Mouse (Mus musculus) intestine, embryonic 16.5 days (tissue): ENCODE data around the gene Hmgb1. TPM values are rescaled to one million over a fixed set of nuclear protein-coding genes. Genes with fewer than 3 reads are reported as not detected.
A peak's percentile ranks its signal among the peaks of the same experiment; 100 is the strongest.
"Not testable (repeated sequence)": the region's sequence is repeated elsewhere in the genome, so short reads cannot be mapped to it uniquely, and the experiment has no call there.

ENCODE experiments used
- ATAC-seq: fragments of 200-750 bp; cut with Nextera tagmentation; 2 replicates; pipeline ENCODE4 v1.8.0; 2017; ENCODE audit warnings: moderate TSS enrichment, moderate library complexity
- H3K27ac ChIP-seq: fragments of 300-500 bp; sonication (generic); 2 replicates; pipeline ENCODE4 v1.5.1; 2014; ENCODE audit warnings: mild to moderate bottlenecking, low read length
- H3K27me3 ChIP-seq: fragments of 300-500 bp; sonication (generic); replicated peaks from 2 replicates; pipeline ENCODE4 v1.6.1; 2014; ENCODE audit warnings: low read length, control low read depth, mixed read lengths; ENCODE audit not compliant: control insufficient read depth, insufficient read depth
- H3K36me3 ChIP-seq: fragments of 300-500 bp; sonication (generic); 2 replicates; pipeline ENCODE4 v1.6.1; 2014; ENCODE audit warnings: low read length, control low read depth; ENCODE audit not compliant: control insufficient read depth, insufficient read depth
- H3K4me1 ChIP-seq: fragments of 300-500 bp; sonication (generic); 2 replicates; pipeline ENCODE4 v1.6.1; 2014; ENCODE audit warnings: low read length, control low read depth, mixed read lengths; ENCODE audit not compliant: control insufficient read depth, insufficient read depth
- H3K4me2 ChIP-seq: fragments of 300-500 bp; sonication (generic); 2 replicates; pipeline ENCODE4 v1.6.1; 2014; ENCODE audit warnings: low read depth, low read length, control low read depth
- H3K4me3 ChIP-seq: fragments of 300-500 bp; sonication (generic); 2 replicates; pipeline ENCODE4 v1.5.1; 2014; ENCODE audit warnings: mild to moderate bottlenecking, low read length
- H3K9ac ChIP-seq: fragments of 300-500 bp; sonication (generic); 2 replicates; pipeline ENCODE4 v1.6.1; 2014; ENCODE audit warnings: low read depth, low read length
- H3K9me3 ChIP-seq: fragments of 300-500 bp; sonication (generic); 2 replicates; pipeline ENCODE4 v1.6.1; 2016; ENCODE audit warnings: low read length, control low read depth; ENCODE audit not compliant: control insufficient read depth
- WGBS: fragments of 180-500 bp; shearing (Covaris S2); extraction: QIAGEN DNeasy Blood & Tissue Kit; methylation state at CpG from one replicate; pipeline ENCODE4 v1.1.7; 2014; 5-methylcytosine and 5-hydroxymethylcytosine counted together
- polyA plus RNA-seq: library from polyadenylated mRNA; unstranded; fragments of >200 nt; fragmentation: Nextera tagmentation; extraction: Ambion mirVana; gene quantifications from 2 replicates; pipeline ENCODE4 v1.2.1, GENCODE M21; 2015

Hmgb1 gene
- polyA plus RNA-seq, 1 experiment from 2014 or later, result 921 TPM

GRCm38 (mm10) chr5:149143766-149144375 is 40.4 kb downstream of the Hmgb1 start:
- no peaks in the 10 kb centered on the region for H3K27me3 ChIP-seq
- H3K9me3 ChIP-seq, result no peaks in the 10 kb centered on the region
- 0 out of 2 replicates have a peak, but pooled peaks cover 3% of the 10 kb centered on the region for H3K4me1 ChIP-seq
- H3K27ac ChIP-seq, result no peak overlapping the region
- peak overlapping the region; percentile 19; the same call in 1 of the 2 replicates for H3K9ac ChIP-seq
- ATAC-seq, result peak; percentile 69; the same call in 1 of the 2 replicates
- no peak overlapping the region for H3K4me2 ChIP-seq
- no peak overlapping the region for H3K4me3 ChIP-seq
- WGBS, result 58% methylated on average over 25 of the region's 25 CpGs
- H3K36me3 ChIP-seq, result no peaks in the 10 kb centered on the region

DNA sequence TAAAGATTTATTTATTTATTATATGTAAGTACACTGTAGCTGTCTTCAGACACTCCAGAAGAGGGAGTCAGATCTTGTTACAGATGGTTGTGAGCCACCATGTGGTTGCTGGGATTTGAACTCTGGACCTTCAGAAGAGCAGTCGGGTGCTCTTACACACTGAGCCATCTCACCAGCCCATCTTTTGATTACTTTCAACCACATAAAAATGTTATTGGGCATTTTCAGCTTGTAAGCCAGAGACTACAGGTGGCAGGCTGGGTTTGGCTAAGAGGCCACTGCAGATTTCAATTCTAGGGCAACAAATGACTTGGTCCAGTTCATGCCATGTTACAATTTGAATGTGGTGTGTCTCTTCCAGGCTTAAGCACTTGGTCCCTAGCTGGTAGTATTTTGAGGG is 43.1 kb downstream of the Hmgb1 start:
- not testable (repeated sequence) for H3K27ac ChIP-seq, H3K4me1 ChIP-seq, H3K36me3 ChIP-seq, H3K27me3 ChIP-seq, H3K4me2 ChIP-seq, H3K9me3 ChIP-seq, H3K4me3 ChIP-seq, H3K9ac ChIP-seq, ATAC-seq
- WGBS, result 96% methylated on average over 1 of the region's 1 CpGs

- H3K9ac ChIP-seq, result no peak overlapping the region
- no peaks in the 10 kb centered on the region for H3K9me3 ChIP-seq
- 0 out of 2 replicates have a peak, but pooled peaks cover 3% of the 10 kb centered on the region for H3K4me1 ChIP-seq
- ATAC-seq, result no peak
- H3K27ac ChIP-seq, result no peak overlapping the region
- H3K4me2 ChIP-seq, result no peak overlapping the region
- H3K27me3 ChIP-seq, result no peaks in the 10 kb centered on the region
- 64% methylated on average over 9 of the region's 9 CpGs for WGBS
- no peak overlapping the region for H3K4me3 ChIP-seq
- no peaks in the 10 kb centered on the region for H3K36me3 ChIP-seq
Observed at GRCm38 (mm10) chr5:149140336-149140735, 44.0 kb downstream of the Hmgb1 start.

DNA sequence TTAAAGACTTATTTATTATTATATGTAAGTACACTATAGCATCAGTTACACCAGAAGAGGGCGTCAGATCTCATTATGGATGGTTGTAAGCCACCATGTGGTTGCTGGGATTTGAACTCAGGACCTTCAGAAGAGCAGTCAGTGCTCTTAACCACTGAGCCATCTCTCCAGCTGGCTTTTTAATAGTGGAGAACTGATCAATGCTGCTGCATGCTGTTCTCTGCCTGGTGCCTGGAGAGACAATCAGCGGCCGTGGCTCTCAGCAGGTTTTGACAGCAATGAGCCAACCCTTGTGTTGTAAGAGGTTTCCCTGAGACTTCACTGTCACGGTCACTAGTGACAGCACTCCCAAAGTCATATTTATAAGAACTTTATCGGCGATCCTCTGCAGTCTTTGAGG is 46.2 kb downstream of the Hmgb1 start:
- H3K27me3 ChIP-seq, ATAC-seq, H3K36me3 ChIP-seq, H3K4me1 ChIP-seq, H3K9me3 ChIP-seq, H3K9ac ChIP-seq, H3K4me2 ChIP-seq, H3K27ac ChIP-seq, H3K4me3 ChIP-seq: not testable (repeated sequence)
- 89% methylated on average over 6 of the region's 6 CpGs for WGBS

- WGBS, result 40% methylated on average over 3 of the region's 3 CpGs
- no peak overlapping the region for H3K4me2 ChIP-seq
- no peaks in the 10 kb centered on the region for H3K4me1 ChIP-seq
- H3K27me3 ChIP-seq, result no peaks in the 10 kb centered on the region
- H3K9ac ChIP-seq, result no peak overlapping the region
- H3K4me3 ChIP-seq, result no peak overlapping the region
- no peak for ATAC-seq
- no peaks in the 10 kb centered on the region for H3K36me3 ChIP-seq
- H3K9me3 ChIP-seq, result no peaks in the 10 kb centered on the region
- no peak overlapping the region for H3K27ac ChIP-seq
Observed at GRCm38 (mm10) chr5:149137447-149137846, 46.8 kb downstream of the Hmgb1 start.

GRCm38 (mm10) chr5:149136933-149137365 is 47.3 kb downstream of the Hmgb1 start:
- H3K4me2 ChIP-seq, result no peak overlapping the region
- no peak overlapping the region for H3K9ac ChIP-seq
- no peak overlapping the region for H3K4me3 ChIP-seq
- no peaks in the 10 kb centered on the region for H3K27me3 ChIP-seq
- H3K9me3 ChIP-seq, result no peaks in the 10 kb centered on the region
- H3K4me1 ChIP-seq, result no peaks in the 10 kb centered on the region
- peak; percentile 65 for ATAC-seq
- H3K27ac ChIP-seq, result no peak overlapping the region
- no peaks in the 10 kb centered on the region for H3K36me3 ChIP-seq
- WGBS, result 69% methylated on average over 4 of the region's 4 CpGs

DNA sequence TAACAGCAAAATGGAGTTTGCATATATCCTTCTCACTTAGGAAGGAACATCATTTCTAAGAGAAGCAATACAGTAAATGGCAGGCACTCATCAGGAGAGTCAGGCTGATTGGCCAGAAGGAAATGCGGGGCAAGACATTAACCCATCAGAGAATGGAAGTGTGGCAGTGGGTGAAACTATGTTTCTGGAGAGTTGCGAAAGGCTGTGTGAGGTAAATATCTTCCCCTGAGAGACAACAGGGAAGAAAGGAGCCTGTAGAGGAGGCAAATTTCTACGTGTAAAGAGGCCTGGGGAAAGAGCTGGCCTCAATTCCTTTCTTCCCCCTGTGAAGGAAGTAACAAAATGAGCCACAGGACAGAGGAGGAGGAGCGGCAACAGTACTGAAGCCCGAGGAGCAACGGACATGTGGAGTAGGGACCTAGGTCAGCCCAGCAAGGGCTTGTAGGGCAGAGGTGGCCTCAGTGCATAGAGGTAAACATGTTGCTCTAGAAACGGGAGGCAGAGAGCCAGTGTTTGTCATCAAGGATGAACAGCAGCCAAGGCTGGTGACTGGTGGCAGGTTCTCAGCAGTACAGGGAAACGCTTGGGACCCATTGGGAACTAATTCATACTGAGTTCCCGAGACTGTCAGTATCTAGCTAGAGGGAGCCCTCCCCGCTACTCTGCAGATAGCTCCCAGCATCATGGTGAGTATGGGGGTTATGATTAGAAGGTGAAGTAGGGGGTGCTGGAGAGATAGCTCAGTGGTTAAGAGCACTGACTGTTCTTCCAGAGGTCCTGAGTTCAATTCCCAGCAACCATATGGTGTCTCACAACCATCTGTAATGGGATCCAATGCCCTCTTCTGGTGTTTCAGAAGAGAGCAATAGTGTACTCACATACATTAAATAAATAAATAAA is 48.6 kb downstream of the Hmgb1 start:
- no peak overlapping the region for H3K9ac ChIP-seq
- H3K36me3 ChIP-seq, result no peaks in the 10 kb centered on the region
- no peaks in the 10 kb centered on the region for H3K9me3 ChIP-seq
- H3K4me2 ChIP-seq, result no peak overlapping the region
- 81% methylated on average over 10 of the region's 10 CpGs for WGBS
- no peak overlapping the region for H3K4me3 ChIP-seq
- no peak for ATAC-seq
- H3K27ac ChIP-seq, result no peak overlapping the region
- H3K27me3 ChIP-seq, result no peaks in the 10 kb centered on the region
- no peaks in the 10 kb centered on the region for H3K4me1 ChIP-seq

DNA sequence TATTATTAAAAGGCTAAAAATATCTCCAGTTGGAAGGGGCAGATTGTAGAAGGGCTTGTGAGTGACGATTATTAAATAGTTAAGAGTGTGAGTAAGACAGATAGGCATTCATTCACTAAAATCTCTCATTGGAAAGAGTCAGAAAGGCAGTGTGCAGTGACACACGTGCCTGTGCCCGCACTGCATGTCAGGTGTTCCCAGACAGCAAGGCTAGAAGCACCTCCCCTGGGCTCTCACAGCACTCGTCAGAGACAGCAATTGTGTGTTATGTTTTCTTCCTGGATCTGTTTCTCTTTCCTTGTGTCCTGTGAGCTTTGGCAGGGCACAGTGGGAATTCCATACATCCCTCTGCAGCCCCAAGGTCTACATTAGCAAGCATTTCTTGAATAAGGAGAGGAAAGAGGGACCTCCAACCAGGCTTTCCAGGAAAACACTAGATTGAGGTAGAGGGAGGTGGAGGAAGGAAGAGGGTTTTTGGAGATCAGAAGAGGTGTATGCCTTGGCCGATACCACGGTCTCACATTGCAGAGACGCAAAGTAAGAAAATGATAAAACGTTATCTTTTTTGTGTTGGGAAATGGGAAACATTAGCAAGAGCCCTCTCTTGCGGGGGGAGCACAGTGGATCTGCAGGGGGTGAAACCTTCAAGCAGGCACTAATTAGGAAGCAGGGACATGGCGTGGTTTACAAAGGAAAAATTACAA is 49.4 kb downstream of the Hmgb1 start:
- Histone ChIP-seq H3K9me3 (no peaks in the 10 kb centered on the region), H3K27me3 (no peaks in the 10 kb centered on the region), H3K4me3 (no peak overlapping the region), H3K9ac (no peak overlapping the region), H3K27ac (no peak overlapping the region), H3K36me3 (no peaks in the 10 kb centered on the region), H3K4me1 (no peaks in the 10 kb centered on the region), H3K4me2 (no peak overlapping the region)
- 75% methylated on average over 10 of the region's 10 CpGs for WGBS
- no peak for ATAC-seq

- Histone ChIP-seq H3K4me1 (no peaks in the 10 kb centered on the region), H3K4me3 (no peak overlapping the region), H3K9me3 (no peaks in the 10 kb centered on the region), H3K27ac (no peak overlapping the region), H3K4me2 (no peak overlapping the region), H3K9ac (no peak overlapping the region), H3K36me3 (no peaks in the 10 kb centered on the region), H3K27me3 (no peaks in the 10 kb centered on the region)
- ATAC-seq, result no peak
- 67% methylated on average over 15 of the region's 15 CpGs for WGBS
Observed at GRCm38 (mm10) chr5:149128473-149128872, 55.8 kb downstream of the Hmgb1 start.
